Mouse (Mus musculus): ENCODE results near the gene Adam19.

DNA sequence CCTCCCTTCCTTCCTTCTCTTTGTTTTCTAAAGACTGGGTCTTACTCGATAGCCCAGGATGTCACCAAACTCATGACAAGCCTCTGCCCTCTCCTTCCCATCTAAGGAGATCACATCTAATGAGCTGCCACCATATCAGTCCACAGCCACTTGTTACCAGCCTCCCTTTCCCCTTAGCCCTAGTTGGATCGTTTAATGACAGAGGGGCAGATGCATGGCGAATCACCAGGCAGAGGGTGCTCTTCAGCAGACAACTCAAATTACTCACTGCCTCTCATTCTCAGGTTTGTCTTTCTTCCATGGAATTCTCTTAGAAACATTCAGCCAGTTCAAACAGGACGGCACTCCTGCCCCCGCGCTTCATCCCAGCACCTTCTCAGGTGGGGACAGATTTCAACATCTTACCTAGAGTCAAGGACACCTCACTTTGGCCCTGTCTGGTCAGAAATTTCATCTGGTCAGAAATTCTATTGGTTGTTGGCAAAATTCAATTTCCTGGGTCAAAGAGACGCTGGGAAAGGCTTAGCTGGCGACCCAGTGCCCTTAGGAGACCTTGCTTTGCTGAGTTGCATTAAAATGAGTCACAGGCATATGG, 16.8 kb downstream of the Adam19 start:
- no peak for TF ChIP-seq CTCF (IDR thresholded peaks at IDR 0.05; ENCODE audit: control insufficient read depth, insufficient read depth, insufficient replicate concordance, low read depth, low read length)
- no peak for TF ChIP-seq POLR2A (IDR thresholded peaks at IDR 0.05; ENCODE audit: control insufficient read depth, low read depth, low read length)
